24 mouse cellular contexts compared by ENCODE assay signal in the genomic region with DNA sequence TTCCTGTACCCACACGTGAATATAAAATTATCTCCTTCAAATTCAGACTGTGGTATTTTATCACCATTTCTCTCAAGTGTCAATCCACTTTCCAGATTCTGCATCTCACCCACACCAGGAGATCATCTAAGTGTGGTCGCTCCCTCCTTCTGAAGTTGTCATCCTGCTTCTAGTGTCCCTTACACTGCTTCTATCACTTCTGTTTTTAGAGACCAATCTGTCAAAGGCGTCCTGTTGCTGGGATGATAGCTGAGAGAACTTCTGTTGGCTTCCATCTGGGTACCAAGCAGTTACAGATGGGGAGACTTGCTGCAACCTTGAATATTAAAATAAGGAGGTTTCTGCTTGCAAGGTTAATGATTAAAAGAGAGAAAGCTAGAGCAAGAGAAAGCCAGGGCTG.
DNase-seq lines count a peak whose midpoint lies in the region; ATAC-seq lines count a peak whose summit lies in the region.
"Had no signal": no experiment of that assay in that cellular context is flagged by ENCODE, and none has a peak within 500 bp of the region (broad histone marks: within the 10 kb centered on the region; RNA-seq: fewer than 3 reads in every experiment).

No protein-coding gene starts in this region.

- H3K36me3 ChIP-seq in kidney, embryonic 14.5 days (ENCODE audit: control insufficient read depth, insufficient read depth, low read length), result no peaks in the 10 kb centered on the region
- H3K36me3 ChIP-seq in neural tube, embryonic 15.5 days, result no peaks in the 10 kb centered on the region
- H3K36me3 ChIP-seq: forebrain, embryonic 10.5 days; limb, embryonic 15.5 days; liver, embryonic 15.5 days; lung, embryonic 15.5 days; midbrain, embryonic 13.5 days had no signal

- ATAC-seq in kidney, embryonic 14.5 days (ENCODE audit: low FRiP score, low TSS enrichment), result no peak
- no peak for ATAC-seq in neural tube, embryonic 15.5 days (ENCODE audit: low FRiP score)
- ATAC-seq: hindbrain, postnatal 0 days; intestine, embryonic 16.5 days; midbrain, embryonic 13.5 days had no signal

- peak; percentile 4 for DNase-seq in kidney, adult 9 months
- peak; percentile 21 to 56 for DNase-seq in right cerebral cortex, postnatal 10 days (ENCODE audit: low spot score in 2 of 2)
- no peak for DNase-seq in right cerebral cortex, postnatal 25 days
- DNase-seq in layer of hippocampus, postnatal 36 days, result peak; percentile 9 to 12
- no peak for DNase-seq in urinary bladder, adult 2 months (ENCODE audit: low spot score)
- DNase-seq: adrenal gland, postnatal 36 days; cerebellum, adult 11-12 months; cerebellum, postnatal 14 days; gastrocnemius, postnatal 10 days; heart, postnatal 10 days; lung, postnatal 36 days; thymus, adult 2 months; thymus, postnatal 4 days had no signal

- H3K9ac ChIP-seq in kidney, embryonic 14.5 days (ENCODE audit: low read depth, low read length), result no peak overlapping the region
- no peak overlapping the region for H3K9ac ChIP-seq in neural tube, embryonic 15.5 days (replicated peaks)
- H3K9ac ChIP-seq: limb, embryonic 15.5 days; liver, embryonic 15.5 days; lung, embryonic 15.5 days; midbrain, embryonic 13.5 days had no signal

- H3K4me2 ChIP-seq in kidney, embryonic 14.5 days (replicated peaks; ENCODE audit: low read depth, low read length), result no peak overlapping the region
- H3K4me2 ChIP-seq in neural tube, embryonic 15.5 days, result no peak overlapping the region
- H3K4me2 ChIP-seq: heart, embryonic 11.5 days; limb, embryonic 15.5 days; liver, embryonic 15.5 days; lung, embryonic 15.5 days; midbrain, embryonic 13.5 days had no signal

- H3K9me3 ChIP-seq in kidney, embryonic 14.5 days (ENCODE audit: control insufficient read depth, low read length), result no peaks in the 10 kb centered on the region
- no peaks in the 10 kb centered on the region for H3K9me3 ChIP-seq in neural tube, embryonic 15.5 days (replicated peaks)
- H3K9me3 ChIP-seq: forebrain, embryonic 10.5 days; limb, embryonic 15.5 days; liver, embryonic 15.5 days; lung, embryonic 15.5 days; megakaryocyte, embryonic 14.5 days; midbrain, embryonic 13.5 days had no signal

- no peak overlapping the region for H3K4me3 ChIP-seq in kidney, embryonic 14.5 days (ENCODE audit: low read length)
- H3K4me3 ChIP-seq in neural tube, embryonic 15.5 days (replicated peaks), result no peak overlapping the region
- H3K4me3 ChIP-seq: forebrain, embryonic 10.5 days; limb, embryonic 15.5 days; liver, embryonic 15.5 days; lung, embryonic 15.5 days; megakaryocyte, embryonic 14.5 days; midbrain, embryonic 13.5 days had no signal

- H3K4me1 ChIP-seq in kidney, embryonic 14.5 days (ENCODE audit: control insufficient read depth, insufficient read depth, low read length), result no peaks in the 10 kb centered on the region
- no peaks in the 10 kb centered on the region for H3K4me1 ChIP-seq in neural tube, embryonic 15.5 days
- H3K4me1 ChIP-seq: forebrain, embryonic 10.5 days; limb, embryonic 15.5 days; liver, embryonic 15.5 days; lung, embryonic 15.5 days; megakaryocyte, embryonic 14.5 days; midbrain, embryonic 13.5 days had no signal

- H3K27ac ChIP-seq in kidney, embryonic 14.5 days (ENCODE audit: low read depth, low read length), result no peak overlapping the region
- H3K27ac ChIP-seq in neural tube, embryonic 15.5 days (replicated peaks), result no peak overlapping the region
- H3K27ac ChIP-seq: forebrain, embryonic 10.5 days; hindbrain, postnatal 0 days; limb, embryonic 15.5 days; liver, embryonic 15.5 days; lung, embryonic 15.5 days; midbrain, embryonic 13.5 days had no signal

- no peaks in the 10 kb centered on the region for H3K27me3 ChIP-seq in kidney, embryonic 14.5 days (ENCODE audit: control insufficient read depth, insufficient read depth, low read length)
- H3K27me3 ChIP-seq in neural tube, embryonic 15.5 days (replicated peaks), result no peaks in the 10 kb centered on the region
- H3K27me3 ChIP-seq: limb, embryonic 15.5 days; liver, embryonic 15.5 days; lung, embryonic 15.5 days; megakaryocyte, embryonic 14.5 days; midbrain, embryonic 13.5 days had no signal

- 69% methylated on average over 3 of the region's 3 CpGs for WGBS in kidney, embryonic 14.5 days
- 79% methylated on average over 3 of the region's 3 CpGs for WGBS in neural tube, embryonic 15.5 days

Comparison
In these comparisons a context has a peak if more than half of its experiments do, and no peak if none do; other contexts are left out.
1. DNase-seq: peak in kidney, adult 9 months (single experiment), right cerebral cortex, postnatal 10 days (2 of 2) and layer of hippocampus, postnatal 36 days (2 of 2); none in right cerebral cortex, postnatal 25 days (single experiment) and urinary bladder, adult 2 months (single experiment).